In the genomic region with DNA sequence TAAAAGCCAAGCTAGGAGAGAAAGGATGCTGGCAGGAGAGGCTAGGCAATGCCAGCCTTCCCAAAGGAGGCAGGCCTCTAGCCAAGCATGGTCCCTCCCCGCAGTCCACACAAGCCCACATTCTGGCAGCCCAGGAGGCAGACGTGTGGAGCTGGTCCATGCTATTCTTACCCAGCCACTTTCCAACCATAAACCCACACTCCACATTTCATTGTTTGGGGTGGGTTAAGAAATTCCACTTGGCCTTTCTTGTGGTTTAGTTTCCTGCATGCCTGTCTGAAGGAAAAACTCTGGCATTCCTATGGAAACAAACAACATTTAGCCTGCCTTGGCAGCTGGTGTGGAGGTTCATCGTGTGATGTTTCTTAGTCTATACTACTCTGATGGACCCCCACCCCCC, we compare ENCODE assay signal across 14 mouse cellular contexts.
DNase-seq lines count a peak whose midpoint lies in the region; ATAC-seq and TF ChIP-seq lines count a peak whose summit lies in the region.
"Had no signal": no experiment of that assay in that cellular context is flagged by ENCODE, and none has a peak within 500 bp of the region (broad histone marks: within the 10 kb centered on the region; RNA-seq: fewer than 3 reads in every experiment).

No protein-coding gene starts in this region.

- H3K9ac ChIP-seq in midbrain, embryonic 13.5 days (replicated peaks), result no peak overlapping the region
- H3K9ac ChIP-seq: hindbrain, embryonic 15.5 days had no signal

- no peak for TF ChIP-seq POLR2A in embryonic fibroblast, embryonic 13.5 days (IDR thresholded peaks at IDR 0.05; ENCODE audit: low read depth, low read length)

- WGBS in midbrain, embryonic 10.5 days, result 90% methylated on average over 3 of the region's 3 CpGs
- 86% methylated on average over 3 of the region's 3 CpGs for WGBS in midbrain, embryonic 13.5 days

- ATAC-seq in midbrain, embryonic 13.5 days, result no peak

- no peak overlapping the region for H3K4me2 ChIP-seq in midbrain, embryonic 13.5 days (replicated peaks)
- H3K4me2 ChIP-seq: hindbrain, embryonic 15.5 days had no signal

- no peak for TF ChIP-seq CTCF in embryonic fibroblast, embryonic 13.5 days (IDR thresholded peaks at IDR 0.05; ENCODE audit: borderline replicate concordance, insufficient read depth, low read length)

- H3K27ac ChIP-seq in midbrain, embryonic 10.5 days (replicated peaks), result 0 out of 2 replicates have a peak overlapping the region, but pooled peaks have one; percentile 1
- H3K27ac ChIP-seq in midbrain, embryonic 13.5 days, result no peak overlapping the region
- H3K27ac ChIP-seq in embryonic fibroblast, embryonic 13.5 days (ENCODE audit: insufficient read depth, low read length), result peak overlapping the region; percentile 12; the same call in 1 of the 2 replicates
- H3K27ac ChIP-seq: hindbrain, embryonic 15.5 days; stomach, postnatal 0 days had no signal

- DNase-seq in cerebellum, postnatal 10 days, result peak; percentile 40 to 62
- DNase-seq in cerebellum, postnatal 4 days (ENCODE audit: low spot score in 2 of 2), result no peak
- no peak for DNase-seq in midbrain, embryonic 10.5 days (ENCODE audit: low spot score)
- peak; percentile 42 to 72 for DNase-seq in lung, postnatal 4 days
- DNase-seq in natural killer cell, adult 2 months (ENCODE audit: low spot score in 2 of 2), result no peak
- no peak for DNase-seq in heart, adult 18-20 months
- DNase-seq: adrenal gland, adult 8-10 months; left cerebral cortex, postnatal 4 days; spleen, adult 18-20 months; thymus, postnatal 4 days had no signal

- H3K4me3 ChIP-seq in midbrain, embryonic 10.5 days, result no peak overlapping the region
- no peak overlapping the region for H3K4me3 ChIP-seq in midbrain, embryonic 13.5 days (replicated peaks)
- no peak overlapping the region for H3K4me3 ChIP-seq in embryonic fibroblast, embryonic 13.5 days (ENCODE audit: insufficient read depth, low read length)
- H3K4me3 ChIP-seq: hindbrain, embryonic 15.5 days had no signal

- H3K36me3 ChIP-seq in midbrain, embryonic 10.5 days, result no peaks in the 10 kb centered on the region
- no peaks in the 10 kb centered on the region for H3K36me3 ChIP-seq in midbrain, embryonic 13.5 days
- H3K36me3 ChIP-seq: hindbrain, embryonic 15.5 days had no signal

- H3K4me1 ChIP-seq in midbrain, embryonic 10.5 days, result peaks cover 31% of the 10 kb centered on the region
- peaks cover 33% of the 10 kb centered on the region for H3K4me1 ChIP-seq in midbrain, embryonic 13.5 days (replicated peaks)
- H3K4me1 ChIP-seq in embryonic fibroblast, embryonic 13.5 days (ENCODE audit: control insufficient read depth, insufficient read depth, low read length), result peaks cover 8% of the 10 kb centered on the region

- H3K27me3 ChIP-seq in midbrain, embryonic 10.5 days (ENCODE audit: low read depth, poor library complexity, severe bottlenecking), result no peaks in the 10 kb centered on the region
- no peaks in the 10 kb centered on the region for H3K27me3 ChIP-seq in midbrain, embryonic 13.5 days
- H3K27me3 ChIP-seq: hindbrain, embryonic 15.5 days had no signal

- no peaks in the 10 kb centered on the region for H3K9me3 ChIP-seq in midbrain, embryonic 10.5 days (replicated peaks)
- no peaks in the 10 kb centered on the region for H3K9me3 ChIP-seq in midbrain, embryonic 13.5 days
- H3K9me3 ChIP-seq: hindbrain, embryonic 15.5 days had no signal

Comparison
In these comparisons a context has a peak if more than half of its experiments do, and no peak if none do; other contexts are left out.
1. DNase-seq: peak in cerebellum, postnatal 10 days (2 of 2) and lung, postnatal 4 days (2 of 2); none in cerebellum, postnatal 4 days (0 of 2), midbrain, embryonic 10.5 days (single experiment), natural killer cell, adult 2 months (0 of 2) and heart, adult 18-20 months (0 of 2).